Mouse (Mus musculus) adrenal gland, postnatal 4 days (tissue): Measurements from ENCODE around the gene Clca3a2. TPM values are rescaled to one million over a fixed set of nuclear protein-coding genes. Genes with fewer than 3 reads are reported as not detected.
"Not testable (repeated sequence)": the region's sequence is repeated elsewhere in the genome, so short reads cannot be mapped to it uniquely, and the experiment has no call there.

ENCODE experiments used
- DNase-seq, 2 experiments: peaks; one replicate each; pipeline ENCODE4 v3.0.0; 2021 to 2022; ENCODE audit warnings: low spot score in 2 of 2, mixed read lengths in 2 of 2
- total RNA-seq, 2 experiments: library from RNA; stranded (reverse); gene quantifications; 2 replicates each; pipeline ENCODE4 v1.2.3; 2021

Gene Clca3a2
- total RNA-seq, 2 experiments from 2014 or later, result 0.34 to 0.42 TPM

DNA sequence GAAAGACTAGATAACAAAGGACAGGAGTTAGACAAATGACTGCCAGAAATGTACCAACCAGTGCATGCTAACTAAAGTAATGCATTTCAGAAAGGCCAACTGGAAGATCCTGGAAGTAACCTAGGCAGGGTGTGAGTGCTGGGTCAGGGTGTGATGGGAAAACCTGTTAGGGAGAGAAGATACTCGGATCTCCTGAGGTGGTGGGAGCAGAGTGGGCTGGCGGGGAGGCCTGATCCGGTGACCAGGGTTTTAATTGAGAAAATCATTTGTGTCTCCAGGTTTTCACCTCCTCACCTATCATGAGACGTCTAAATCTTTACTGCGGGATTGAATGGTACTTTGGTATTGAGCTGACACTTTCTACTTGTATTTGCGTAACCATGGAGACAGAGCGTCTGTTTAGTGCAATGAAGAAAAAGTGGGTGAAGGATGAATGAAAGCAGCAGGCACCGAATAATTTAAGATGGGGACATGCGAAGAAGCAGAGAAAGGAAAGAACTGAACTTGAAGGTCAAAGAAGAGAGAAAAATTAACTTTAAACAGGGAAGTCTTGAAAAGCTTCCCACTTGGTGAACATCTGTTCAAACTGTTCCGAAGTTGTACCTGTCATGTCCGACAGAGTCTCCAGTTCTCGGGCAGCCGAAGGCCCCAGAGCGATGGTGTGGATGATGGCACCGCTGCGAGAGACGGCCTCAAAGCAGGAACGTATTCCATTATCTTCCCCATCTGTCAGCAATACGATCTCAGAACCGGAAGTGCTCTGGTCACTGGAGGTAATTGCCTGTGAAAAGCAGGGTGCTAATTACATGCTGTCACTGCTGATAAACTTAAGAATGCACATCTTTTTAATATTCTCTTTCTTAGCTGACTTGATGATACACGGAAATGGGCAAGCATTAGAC, 70.0 kb downstream of the Clca3a2 start:
- not testable (repeated sequence) for DNase-seq

DNA sequence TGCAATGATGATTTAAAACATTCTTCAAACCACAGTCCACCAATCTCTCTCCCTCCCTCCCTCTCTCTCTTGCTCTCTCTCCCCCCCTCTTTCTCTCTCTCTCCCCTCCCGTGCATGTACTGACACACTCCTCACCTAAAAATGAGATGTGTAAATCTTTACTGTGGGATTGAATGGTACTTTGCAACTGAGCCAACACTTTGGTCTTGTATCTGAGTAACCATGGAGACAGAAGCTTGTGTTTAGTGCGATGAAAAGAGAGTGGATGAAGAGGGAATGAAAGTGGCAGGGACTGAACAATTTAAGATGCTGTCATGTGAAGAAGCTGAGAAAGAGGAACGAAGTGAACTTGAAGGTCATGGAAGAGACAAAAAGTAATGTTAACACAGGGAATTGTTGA, 71.6 kb downstream of the Clca3a2 start:
- DNase-seq, result not testable (repeated sequence)

Other genes with a start within 250 kb of the Clca3a2 start
- gene Hs2st1, start 249.3 kb downstream of the Clca3a2 start, total RNA-seq, result 10 to 100 TPM; 27.8 to 31.1 TPM
- 100 to 1,000 TPM; 288 to 291 TPM for gene Selenof, start 249.2 kb downstream of the Clca3a2 start, total RNA-seq
- 100 to 1,000 TPM; 125 to 127 TPM for gene Sh3glb1, start 99.2 kb downstream of the Clca3a2 start, total RNA-seq
- 10 to 100 TPM; 27.0 to 27.6 TPM for gene Clca3a1, start 58.5 kb downstream of the Clca3a2 start, total RNA-seq
- not detected for gene Clca3b, start 29.9 kb upstream of the Clca3a2 start, total RNA-seq
- not detected for gene Clca4b, start 113.0 kb upstream of the Clca3a2 start, total RNA-seq
- gene Clca4a, start 155.6 kb upstream of the Clca3a2 start, total RNA-seq, result not detected
- gene Clca1, start 213.3 kb upstream of the Clca3a2 start, total RNA-seq, result not detected